Mouse (Mus musculus) heart, embryonic 16.5 days (tissue): ENCODE data around the gene Clps. TPM values are rescaled to one million over a fixed set of nuclear protein-coding genes. Genes with fewer than 3 reads are reported as not detected.
A peak's percentile ranks its signal among the peaks of the same experiment; 100 is the strongest.
"Not testable (repeated sequence)": the region's sequence is repeated elsewhere in the genome, so short reads cannot be mapped to it uniquely, and the experiment has no call there.

Experiments
- ATAC-seq: fragments of 200-750 bp; cut with Nextera tagmentation; replicated peaks from 2 replicates; pipeline ENCODE4 v1.8.0; 2017; ENCODE audit warnings: moderate number of reproducible peaks; ENCODE audit not compliant: insufficient read depth, low FRiP score; ENCODE audit errors: extremely low read depth
- H3K27ac ChIP-seq: fragments of 300-500 bp; sonication (generic); 2 replicates; pipeline ENCODE4 v1.5.1; 2014; ENCODE audit warnings: mild to moderate bottlenecking, low read length, control low read depth, moderate library complexity
- H3K27me3 ChIP-seq: fragments of 300-500 bp; sonication (generic); 2 replicates; pipeline ENCODE4 v1.6.1; 2014; ENCODE audit warnings: low read length, mixed read lengths; ENCODE audit not compliant: control insufficient read depth, insufficient read depth
- H3K36me3 ChIP-seq: fragments of 300-500 bp; sonication (generic); 2 replicates; pipeline ENCODE4 v1.6.1; 2014; ENCODE audit not compliant: control insufficient read depth, insufficient read depth
- H3K4me1 ChIP-seq: fragments of 300-500 bp; sonication (generic); 2 replicates; pipeline ENCODE4 v1.6.1; 2014; ENCODE audit warnings: low read length, mixed read lengths; ENCODE audit not compliant: control insufficient read depth, insufficient read depth
- H3K4me2 ChIP-seq: fragments of 300-500 bp; sonication (generic); 2 replicates; pipeline ENCODE4 v1.6.1; 2014; ENCODE audit warnings: low read depth, mild to moderate bottlenecking, control low read depth, low read length
- H3K4me3 ChIP-seq: fragments of 300-500 bp; sonication (generic); 2 replicates; pipeline ENCODE4 v1.5.1; 2014; ENCODE audit warnings: mild to moderate bottlenecking, control low read depth, low read length
- H3K9ac ChIP-seq: fragments of 300-500 bp; sonication (generic); 2 replicates; pipeline ENCODE4 v1.6.1; 2014; ENCODE audit warnings: low read length, control low read depth
- H3K9me3 ChIP-seq: fragments of 300-500 bp; sonication (generic); replicated peaks from 2 replicates; pipeline ENCODE4 v1.6.1; 2016; ENCODE audit warnings: low read length; ENCODE audit not compliant: control insufficient read depth
- WGBS: fragments of 180-500 bp; shearing (Covaris S2); extraction: QIAGEN DNeasy Blood & Tissue Kit; methylation state at CpG from one replicate; pipeline ENCODE4 v1.1.7; 2014; 5-methylcytosine and 5-hydroxymethylcytosine counted together
- polyA plus RNA-seq: library from polyadenylated mRNA; unstranded; fragments of >200 nt; fragmentation: Nextera tagmentation; extraction: Ambion mirVana; gene quantifications from 2 replicates; pipeline ENCODE4 v1.2.1, GENCODE M21; 2015

The Clps gene
- polyA plus RNA-seq, 1 experiment from 2014 or later = 2.2 TPM

GRCm38 (mm10) chr17:28561613-28562012 is 1.0 kb upstream of the Clps start:
- Histone ChIP-seq H3K4me1 (peaks cover under 1% of the 10 kb centered on the region; the same call in 1 of the 2 replicates), H3K27me3 (no peaks in the 10 kb centered on the region), H3K4me2 (no peak overlapping the region), H3K36me3 (no peaks in the 10 kb centered on the region), H3K4me3 (no peak overlapping the region), H3K9me3 (no peaks in the 10 kb centered on the region), H3K9ac (no peak overlapping the region), H3K27ac (no peak overlapping the region)
- no peak for ATAC-seq
- WGBS = 60% methylated on average over 7 of the region's 7 CpGs

GRCm38 (mm10) chr17:28557772-28558171 is 2.8 kb downstream of the Clps start:
- no peak overlapping the region for H3K4me2 ChIP-seq
- H3K9ac ChIP-seq = no peak overlapping the region
- H3K4me1 ChIP-seq = peaks cover 3% of the 10 kb centered on the region; the same call in 1 of the 2 replicates
- no peaks in the 10 kb centered on the region for H3K27me3 ChIP-seq
- no peaks in the 10 kb centered on the region for H3K9me3 ChIP-seq
- no peaks in the 10 kb centered on the region for H3K36me3 ChIP-seq
- no peak overlapping the region for H3K4me3 ChIP-seq
- 69% methylated on average over 6 of the region's 6 CpGs for WGBS
- ATAC-seq = no peak
- H3K27ac ChIP-seq = no peak overlapping the region

GRCm38 (mm10) chr17:28556635-28557396 is 3.8 kb downstream of the Clps start:
- H3K9ac ChIP-seq = no peak overlapping the region
- ATAC-seq = no peak
- H3K9me3 ChIP-seq = no peaks in the 10 kb centered on the region
- H3K27ac ChIP-seq = no peak overlapping the region
- no peak overlapping the region for H3K4me2 ChIP-seq
- peaks cover 3% of the 10 kb centered on the region; the same call in 1 of the 2 replicates for H3K4me1 ChIP-seq
- H3K4me3 ChIP-seq = no peak overlapping the region
- H3K36me3 ChIP-seq = no peaks in the 10 kb centered on the region
- no peaks in the 10 kb centered on the region for H3K27me3 ChIP-seq
- WGBS = 44% methylated on average over 6 of the region's 6 CpGs

GRCm38 (mm10) chr17:28554021-28554420 is 6.5 kb downstream of the Clps start:
- H3K27ac ChIP-seq, H3K27me3 ChIP-seq, H3K4me2 ChIP-seq, H3K9ac ChIP-seq, H3K36me3 ChIP-seq, H3K9me3 ChIP-seq, ATAC-seq, H3K4me3 ChIP-seq, H3K4me1 ChIP-seq: not testable (repeated sequence)
- WGBS = 90% methylated on average over 4 of the region's 4 CpGs

GRCm38 (mm10) chr17:28553040-28553793 is 7.3 kb downstream of the Clps start:
- Histone ChIP-seq H3K4me1 (peaks cover 3% of the 10 kb centered on the region; the same call in 1 of the 2 replicates), H3K4me3 (no peak overlapping the region), H3K9ac (no peak overlapping the region), H3K9me3 (no peaks in the 10 kb centered on the region), H3K27me3 (no peaks in the 10 kb centered on the region), H3K36me3 (no peaks in the 10 kb centered on the region), H3K4me2 (no peak overlapping the region), H3K27ac (no peak overlapping the region)
- 9% methylated on average over 14 of the region's 14 CpGs for WGBS
- peak; percentile 57; the same call in 1 of the 2 replicates for ATAC-seq

- H3K4me3 ChIP-seq = no peak within 1 kb of the TSS
- no peak for ATAC-seq
- H3K27me3 ChIP-seq = no peaks in the 10 kb centered on the region
- no peak within 1 kb of the TSS for H3K9ac ChIP-seq
- H3K9me3 ChIP-seq = no peaks in the 10 kb centered on the region
- H3K27ac ChIP-seq = no peak within 1 kb of the TSS
- H3K36me3 ChIP-seq = no peaks in the 10 kb centered on the region
- no peaks in the 10 kb centered on the region for H3K4me1 ChIP-seq
- H3K4me2 ChIP-seq = no peak within 1 kb of the TSS
- 71% methylated on average over 14 of the region's 14 CpGs for WGBS
Measured at GRCm38 (mm10) chr17:28549111-28549510, 11.5 kb downstream of the Clps start, which contains the start of gene Clpsl2. TSS of gene Clpsl2 (plus strand) at chr17:28549411.

- H3K4me3 ChIP-seq = no peak overlapping the region
- H3K27ac ChIP-seq = no peak overlapping the region
- no peaks in the 10 kb centered on the region for H3K9me3 ChIP-seq
- WGBS = 63% methylated on average over 11 of the region's 11 CpGs
- no peak overlapping the region for H3K9ac ChIP-seq
- no peaks in the 10 kb centered on the region for H3K27me3 ChIP-seq
- H3K4me2 ChIP-seq = no peak overlapping the region
- H3K36me3 ChIP-seq = no peaks in the 10 kb centered on the region
- no peak for ATAC-seq
- no peaks in the 10 kb centered on the region for H3K4me1 ChIP-seq
Measured at GRCm38 (mm10) chr17:28548550-28548949, 12.0 kb downstream of the Clps start.

GRCm38 (mm10) chr17:28546925-28547324 is 13.6 kb downstream of the Clps start:
- H3K27ac ChIP-seq = no peak overlapping the region
- H3K4me3 ChIP-seq = no peak overlapping the region
- ATAC-seq = no peak
- H3K27me3 ChIP-seq = no peaks in the 10 kb centered on the region
- no peaks in the 10 kb centered on the region for H3K4me1 ChIP-seq
- H3K4me2 ChIP-seq = no peak overlapping the region
- 72% methylated on average over 1 of the region's 1 CpGs for whole genome bisulfite sequencing
- H3K36me3 ChIP-seq = no peaks in the 10 kb centered on the region
- 0 out of 2 replicates have a peak, but pooled peaks cover under 1% of the 10 kb centered on the region for H3K9me3 ChIP-seq
- no peak overlapping the region for H3K9ac ChIP-seq

GRCm38 (mm10) chr17:28537881-28538280 is 22.7 kb downstream of the Clps start:
- H3K4me3 ChIP-seq = no peak overlapping the region
- WGBS = 44% methylated on average over 12 of the region's 12 CpGs
- no peaks in the 10 kb centered on the region for H3K36me3 ChIP-seq
- no peak overlapping the region for H3K4me2 ChIP-seq
- no peak for ATAC-seq
- peaks cover 21% of the 10 kb centered on the region for H3K9me3 ChIP-seq
- H3K9ac ChIP-seq = no peak overlapping the region
- H3K4me1 ChIP-seq = no peaks in the 10 kb centered on the region
- H3K27me3 ChIP-seq = no peaks in the 10 kb centered on the region
- no peak overlapping the region for H3K27ac ChIP-seq
